Mouse (Mus musculus): ENCODE results near the gene 4930522H14Rik. TPM values are rescaled to one million over a fixed set of nuclear protein-coding genes. Genes with fewer than 3 reads are reported as not detected.

The 4930522H14Rik gene
- polyA plus RNA-seq, 1 experiment from 2014 or later, result not detected

DNA sequence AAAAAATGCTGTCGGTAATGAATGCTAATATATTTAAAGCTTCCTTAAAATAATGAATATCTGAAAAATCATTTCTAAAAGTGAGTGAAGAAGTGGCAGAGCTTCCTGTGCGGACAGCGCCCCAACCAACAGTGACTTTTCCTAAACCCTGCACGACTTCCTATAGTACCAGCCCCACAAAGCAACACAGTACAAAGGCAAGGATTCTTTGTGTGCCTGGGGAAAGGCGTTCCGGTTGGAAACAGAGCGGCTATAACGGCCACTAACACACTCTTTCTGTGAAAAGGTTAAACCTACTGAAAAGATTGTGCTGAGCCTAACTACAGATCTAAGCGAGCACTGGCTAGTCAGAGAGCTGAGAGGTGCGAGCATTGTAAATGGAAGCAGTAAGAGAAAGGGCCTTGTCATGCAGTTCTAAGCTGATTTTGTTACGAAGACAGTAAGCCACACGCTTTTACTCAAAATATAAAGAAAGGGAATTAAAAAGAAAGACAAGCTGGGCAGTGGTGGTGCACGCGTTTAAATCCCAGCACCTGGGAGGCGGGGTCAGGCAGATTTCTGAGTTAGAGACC lies 766 bp downstream of the 4930522H14Rik start:
- Histone ChIP-seq H3K9ac (no peak overlapping the region), H3K9me3 (no peaks in the 10 kb centered on the region), H3K27ac (no peak overlapping the region), H3K27me3 (replicated peaks) (no peaks in the 10 kb centered on the region), H3K4me1 (no peaks in the 10 kb centered on the region), H3K4me2 (no peak overlapping the region), H3K4me3 (replicated peaks) (no peak overlapping the region), H3K36me3 (no peaks in the 10 kb centered on the region)
- ATAC-seq (ENCODE audit: insufficient read depth, low FRiP score, low read depth), result no peak
- 71% methylated on average over 15 of the region's 15 CpGs for WGBS

- Histone ChIP-seq H3K9me3 (no peaks in the 10 kb centered on the region), H3K9ac (no peak overlapping the region), H3K27ac (no peak overlapping the region), H3K4me2 (no peak overlapping the region), H3K4me3 (replicated peaks) (no peak overlapping the region), H3K4me1 (no peaks in the 10 kb centered on the region), H3K36me3 (no peaks in the 10 kb centered on the region), H3K27me3 (replicated peaks) (no peaks in the 10 kb centered on the region)
- ATAC-seq (ENCODE audit: insufficient read depth, low FRiP score, low read depth), result no peak
- 4% methylated on average over 5 of the region's 5 CpGs for WGBS
Measured at GRCm38 (mm10) chr4:109504885-109505284, 26.2 kb downstream of the 4930522H14Rik start.

- Histone ChIP-seq H3K27me3 (replicated peaks) (no peaks in the 10 kb centered on the region), H3K9me3 (no peaks in the 10 kb centered on the region)
- 52% methylated on average over 11 of the region's 11 CpGs for WGBS
Measured at GRCm38 (mm10) chr4:109498476-109498875, 32.6 kb downstream of the 4930522H14Rik start.

DNA sequence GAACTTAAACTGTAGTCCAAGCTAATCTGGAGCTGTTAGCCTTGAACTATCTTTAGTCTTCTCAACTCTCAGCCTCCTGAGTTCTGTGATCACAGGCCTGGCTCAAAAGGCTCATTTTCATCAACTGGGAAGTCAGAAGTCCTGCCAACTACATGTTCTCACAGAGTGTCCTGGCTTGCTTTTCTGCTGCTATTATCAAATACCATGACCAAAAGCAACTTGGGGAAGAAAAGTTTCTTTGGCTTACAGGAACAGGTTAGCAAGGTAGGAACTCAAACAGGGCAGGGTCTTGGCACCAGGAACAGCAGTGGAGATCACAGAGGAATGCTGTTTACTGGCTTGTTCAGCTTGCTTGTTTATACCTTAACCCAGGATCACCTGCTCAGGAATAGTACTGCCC lies 37.5 kb downstream of the 4930522H14Rik start:
- no peak overlapping the region for H3K4me3 ChIP-seq (replicated peaks)
- no peak overlapping the region for H3K4me2 ChIP-seq
- H3K27me3 ChIP-seq (replicated peaks), result no peaks in the 10 kb centered on the region
- no peak for ATAC-seq (ENCODE audit: insufficient read depth, low FRiP score, low read depth)
- H3K4me1 ChIP-seq, result no peaks in the 10 kb centered on the region
- H3K27ac ChIP-seq, result no peak overlapping the region
- H3K9me3 ChIP-seq, result no peaks in the 10 kb centered on the region
- H3K36me3 ChIP-seq, result no peaks in the 10 kb centered on the region
- H3K9ac ChIP-seq, result no peak overlapping the region

More at GRCm38 (mm10) chr4:109498476-109498875, 32.6 kb downstream of the 4930522H14Rik start:
- no peak overlapping the region for H3K4me2 ChIP-seq
- ATAC-seq (ENCODE audit: insufficient read depth, low FRiP score, low read depth), result no peak
- no peaks in the 10 kb centered on the region for H3K4me1 ChIP-seq
- H3K36me3 ChIP-seq, result no peaks in the 10 kb centered on the region
- H3K4me3 ChIP-seq (replicated peaks), result no peak overlapping the region
- no peak overlapping the region for H3K9ac ChIP-seq
- H3K27ac ChIP-seq, result no peak overlapping the region

DNA sequence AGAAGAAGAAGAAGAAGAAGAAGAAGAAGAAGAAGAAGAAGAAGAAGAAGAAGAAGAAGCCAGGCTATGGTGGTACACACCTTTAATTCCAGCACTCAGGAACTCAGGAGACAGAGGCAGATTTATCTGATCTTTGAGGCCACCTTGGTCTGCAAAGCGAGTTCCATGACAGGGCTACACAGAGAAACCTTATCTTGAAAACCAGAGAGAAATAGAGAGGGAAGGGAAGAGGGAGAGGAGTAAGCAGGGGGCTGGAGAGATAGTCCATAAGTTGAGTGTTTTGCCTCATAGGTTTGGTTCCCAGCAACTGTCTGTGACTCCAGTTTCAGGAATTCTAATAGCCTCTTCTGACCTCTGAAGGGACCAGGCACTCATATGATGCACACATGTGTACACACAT lies 42.3 kb downstream of the 4930522H14Rik start:
- H3K27ac ChIP-seq, result no peak overlapping the region
- no peak overlapping the region for H3K9ac ChIP-seq
- ATAC-seq (ENCODE audit: insufficient read depth, low FRiP score, low read depth), result no peak
- no peaks in the 10 kb centered on the region for H3K9me3 ChIP-seq
- H3K4me1 ChIP-seq, result no peaks in the 10 kb centered on the region
- WGBS, result 44% methylated on average over 1 of the region's 1 CpGs
- H3K4me3 ChIP-seq (replicated peaks), result no peak overlapping the region
- no peaks in the 10 kb centered on the region for H3K27me3 ChIP-seq (replicated peaks)
- H3K4me2 ChIP-seq, result no peak overlapping the region
- H3K36me3 ChIP-seq, result no peaks in the 10 kb centered on the region

DNA sequence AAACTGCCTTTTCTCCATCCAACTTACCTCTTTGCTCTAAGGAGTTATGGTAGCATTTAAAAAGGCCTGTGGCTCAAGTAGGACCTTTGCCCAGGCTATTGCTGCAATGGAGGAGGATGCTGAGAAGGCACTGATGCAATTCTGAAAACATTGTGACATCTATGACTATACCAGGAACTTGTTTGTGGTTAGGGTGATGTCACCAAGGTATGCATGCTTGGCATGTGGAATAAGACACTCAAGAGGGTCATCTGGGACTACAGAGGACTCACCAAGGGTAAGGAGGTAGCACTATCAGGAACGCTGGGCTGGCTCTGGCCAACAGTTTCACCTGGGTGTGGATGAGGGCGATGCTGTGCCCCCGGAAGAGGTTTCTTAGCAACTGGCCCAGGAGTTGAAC lies 46.5 kb downstream of the 4930522H14Rik start, which contains the start of gene Rnf11:
Gene Rnf11 (minus strand): TSS at position 108 of the 400 bp plus-strand sequence.
- H3K9me3 ChIP-seq, result no peaks in the 10 kb centered on the region
- H3K36me3 ChIP-seq, result no peaks in the 10 kb centered on the region
- WGBS, result 67% methylated on average over 3 of the region's 3 CpGs
- H3K9ac ChIP-seq, result no peak within 1 kb of the TSS
- ATAC-seq (ENCODE audit: insufficient read depth, low FRiP score, low read depth), result no peak
- H3K4me1 ChIP-seq, result no peaks in the 10 kb centered on the region
- no peak within 1 kb of the TSS for H3K27ac ChIP-seq
- H3K27me3 ChIP-seq (replicated peaks), result no peaks in the 10 kb centered on the region
- no peak within 1 kb of the TSS for H3K4me3 ChIP-seq (replicated peaks)
- H3K4me2 ChIP-seq, result no peak within 1 kb of the TSS

DNA sequence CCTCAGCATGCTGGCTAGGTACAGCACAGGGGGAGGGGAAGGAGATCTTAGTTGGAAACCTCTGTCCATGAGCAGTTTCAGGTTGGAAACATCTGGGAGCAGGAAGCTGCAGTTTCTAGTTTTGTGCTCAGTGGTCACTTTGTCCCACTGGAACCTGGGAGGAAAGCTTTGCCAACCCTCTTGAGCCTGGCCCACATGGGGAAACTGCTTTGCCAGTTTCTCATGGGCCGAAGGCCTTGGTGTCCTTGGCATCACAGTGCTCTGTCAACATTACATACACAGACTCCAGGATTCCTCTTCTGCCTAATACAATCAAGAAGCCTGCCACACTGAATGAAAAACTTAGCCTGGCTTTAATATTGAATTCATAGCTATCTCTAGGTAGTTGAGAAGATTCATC lies 48.4 kb downstream of the 4930522H14Rik start:
- 89% methylated on average over 1 of the region's 1 CpGs for WGBS
- H3K9me3 ChIP-seq, result no peaks in the 10 kb centered on the region
- no peak overlapping the region for H3K27ac ChIP-seq
- no peak overlapping the region for H3K4me3 ChIP-seq (replicated peaks)
- no peaks in the 10 kb centered on the region for H3K27me3 ChIP-seq (replicated peaks)
- H3K36me3 ChIP-seq, result no peaks in the 10 kb centered on the region
- no peak overlapping the region for H3K9ac ChIP-seq
- no peaks in the 10 kb centered on the region for H3K4me1 ChIP-seq
- no peak for ATAC-seq (ENCODE audit: insufficient read depth, low FRiP score, low read depth)
- H3K4me2 ChIP-seq, result no peak overlapping the region

GRCm38 (mm10) chr4:109481424-109481823 lies 49.7 kb downstream of the 4930522H14Rik start:
- Histone ChIP-seq H3K27me3 (replicated peaks) (no peaks in the 10 kb centered on the region), H3K9me3 (no peaks in the 10 kb centered on the region), H3K4me1 (no peaks in the 10 kb centered on the region), H3K27ac (no peak overlapping the region), H3K36me3 (no peaks in the 10 kb centered on the region), H3K4me2 (no peak overlapping the region), H3K9ac (no peak overlapping the region), H3K4me3 (replicated peaks) (no peak overlapping the region)
- no peak for ATAC-seq (ENCODE audit: insufficient read depth, low FRiP score, low read depth)
- WGBS, result 72% methylated on average over 2 of the region's 2 CpGs

DNA sequence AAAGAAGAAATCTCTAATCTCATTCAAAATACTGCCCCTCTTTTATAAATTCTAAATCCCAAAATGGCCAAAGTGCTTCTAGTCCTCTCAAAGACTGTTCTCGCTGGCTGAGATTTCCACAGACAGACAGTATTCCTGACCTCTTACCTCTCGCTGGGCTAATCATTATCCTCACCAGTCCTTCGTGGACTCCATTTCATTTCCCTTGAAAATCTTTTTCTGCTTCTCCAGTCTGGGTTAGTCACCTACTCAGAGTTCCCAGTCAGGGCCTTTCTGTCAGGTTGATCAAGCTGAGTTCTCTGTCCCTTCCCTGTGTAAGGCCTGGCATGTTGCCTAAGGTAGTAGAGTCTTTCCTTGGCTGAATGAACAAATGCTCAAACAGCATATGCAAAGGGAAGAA lies 53.6 kb downstream of the 4930522H14Rik start:
- Histone ChIP-seq H3K4me3 (replicated peaks) (no peak overlapping the region), H3K4me1 (peaks cover 7% of the 10 kb centered on the region; the same call in 1 of the 2 replicates), H3K9me3 (no peaks in the 10 kb centered on the region), H3K27me3 (replicated peaks) (no peaks in the 10 kb centered on the region), H3K36me3 (no peaks in the 10 kb centered on the region), H3K4me2 (no peak overlapping the region), H3K27ac (no peak overlapping the region), H3K9ac (no peak overlapping the region)
- WGBS, result 83% methylated on average over 3 of the region's 3 CpGs
- ATAC-seq (ENCODE audit: insufficient read depth, low FRiP score, low read depth), result no peak

GRCm38 (mm10) chr4:109476554-109477014 lies 54.5 kb downstream of the 4930522H14Rik start:
- Histone ChIP-seq H3K27me3 (replicated peaks) (no peaks in the 10 kb centered on the region), H3K4me2 (peak overlapping the region; percentile 72), H3K9ac (peak overlapping the region; percentile 98), H3K4me1 (peaks cover 11% of the 10 kb centered on the region; the same call in 1 of the 2 replicates), H3K27ac (peak overlapping the region; percentile 91), H3K9me3 (no peaks in the 10 kb centered on the region), H3K36me3 (no peaks in the 10 kb centered on the region), H3K4me3 (replicated peaks) (peak overlapping the region; percentile 93)
- WGBS, result under 1% methylated on average over 38 of the region's 39 CpGs
- ATAC-seq (ENCODE audit: insufficient read depth, low FRiP score, low read depth), result peak; percentile 99

GRCm38 (mm10) chr4:109475577-109476553 lies 55.2 kb downstream of the 4930522H14Rik start:
- Histone ChIP-seq H3K4me3 (replicated peaks) (peak overlapping the region; percentile 93), H3K27me3 (replicated peaks) (no peaks in the 10 kb centered on the region), H3K9ac (peak overlapping the region; percentile 98), H3K4me1 (peaks cover 11% of the 10 kb centered on the region; the same call in 1 of the 2 replicates), H3K4me2 (peak overlapping the region; percentile 72), H3K9me3 (no peaks in the 10 kb centered on the region), H3K36me3 (no peaks in the 10 kb centered on the region), H3K27ac (peak overlapping the region; percentile 91)
- WGBS, result under 1% methylated on average over 60 of the region's 68 CpGs
- ATAC-seq (ENCODE audit: insufficient read depth, low FRiP score, low read depth), result peak; percentile 67

DNA sequence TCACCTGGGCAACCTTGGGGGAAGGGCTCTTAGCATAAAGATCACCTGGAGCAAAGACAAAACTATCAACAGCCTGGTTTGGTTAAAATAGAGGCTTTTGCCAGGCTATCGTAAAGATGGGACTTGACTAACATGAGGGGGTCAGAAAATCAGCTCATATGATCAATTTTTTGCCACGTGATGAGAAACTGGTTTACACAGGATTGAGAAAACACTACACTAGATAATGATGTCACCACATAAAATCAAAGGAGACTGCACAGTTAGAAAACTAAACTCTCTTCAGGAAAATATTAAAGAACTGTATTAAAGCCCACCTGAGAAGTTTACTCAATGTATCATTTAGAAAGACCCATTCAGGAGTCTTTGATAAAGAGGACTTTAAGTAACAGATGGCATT lies 56.0 kb downstream of the 4930522H14Rik start:
- no peaks in the 10 kb centered on the region for H3K9me3 ChIP-seq
- 37% methylated on average over 2 of the region's 2 CpGs for WGBS

More for the DNA sequence above, 56.0 kb downstream of the 4930522H14Rik start:
- Histone ChIP-seq H3K27ac (no peak overlapping the region), H3K4me3 (replicated peaks) (peak overlapping the region; percentile 93; the same call in 1 of the 2 replicates), H3K4me2 (peak overlapping the region; percentile 72), H3K4me1 (peaks cover 11% of the 10 kb centered on the region; the same call in 1 of the 2 replicates), H3K27me3 (replicated peaks) (no peaks in the 10 kb centered on the region), H3K9ac (no peak overlapping the region; the same call in 1 of the 2 replicates), H3K36me3 (no peaks in the 10 kb centered on the region)
- no peak for ATAC-seq (ENCODE audit: insufficient read depth, low FRiP score, low read depth)
